In genomic region chr4:102209773-102210172, GRCm38 (mm10) we compare ENCODE assay signal across 30 mouse cellular contexts.
"Had no signal": no experiment of that assay in that cellular context is flagged by ENCODE, and none has a peak within 500 bp of the region (broad histone marks: within the 10 kb centered on the region; RNA-seq: fewer than 3 reads in every experiment).

No protein-coding gene starts in this region.

- H3K9me3 ChIP-seq: limb, embryonic 10.5 days; limb, embryonic 12.5 days; limb, embryonic 13.5 days; limb, embryonic 15.5 days; liver, embryonic 12.5 days; liver, embryonic 13.5 days; liver, embryonic 15.5 days; lung, embryonic 15.5 days; megakaryocyte, embryonic 14.5 days; midbrain, embryonic 10.5 days; midbrain, embryonic 12.5 days; midbrain, embryonic 13.5 days; midbrain, embryonic 15.5 days; neural tube, embryonic 12.5 days had no signal

- H3K27ac ChIP-seq: limb, embryonic 10.5 days; limb, embryonic 12.5 days; limb, embryonic 13.5 days; limb, embryonic 15.5 days; liver, embryonic 12.5 days; liver, embryonic 13.5 days; liver, embryonic 14.5 days; liver, embryonic 15.5 days; lung, embryonic 15.5 days; macrophage; midbrain, embryonic 10.5 days; midbrain, embryonic 12.5 days; midbrain, embryonic 13.5 days; midbrain, embryonic 15.5 days; neural tube, embryonic 12.5 days had no signal

- H3K4me2 ChIP-seq: limb, embryonic 12.5 days; limb, embryonic 13.5 days; limb, embryonic 15.5 days; liver, embryonic 11.5 days; liver, embryonic 12.5 days; liver, embryonic 13.5 days; liver, embryonic 15.5 days; lung, embryonic 14.5 days; lung, embryonic 15.5 days; midbrain, embryonic 11.5 days; midbrain, embryonic 12.5 days; midbrain, embryonic 13.5 days; midbrain, embryonic 15.5 days; neural tube, embryonic 12.5 days had no signal

- DNase-seq: left cerebral cortex, postnatal 4 days; liver; liver, embryonic 13.5 days; liver, postnatal 0 days; lung, adult 18-20 months; lung, adult 2 months; lung, embryonic 14.5 days; lung, postnatal 10 days; lung, postnatal 14 days; lung, postnatal 36 days; lung, postnatal 4 days; midbrain, embryonic 14.5 days had no signal

- H3K4me3 ChIP-seq: limb, embryonic 10.5 days; limb, embryonic 12.5 days; limb, embryonic 13.5 days; limb, embryonic 15.5 days; liver, embryonic 12.5 days; liver, embryonic 13.5 days; liver, embryonic 15.5 days; lung, embryonic 15.5 days; megakaryocyte, embryonic 14.5 days; midbrain, embryonic 10.5 days; midbrain, embryonic 12.5 days; midbrain, embryonic 13.5 days; midbrain, embryonic 15.5 days; myocyte; neural tube, embryonic 12.5 days had no signal

- H3K9ac ChIP-seq: limb, embryonic 12.5 days; limb, embryonic 13.5 days; limb, embryonic 15.5 days; liver, embryonic 12.5 days; liver, embryonic 13.5 days; liver, embryonic 14.5 days; liver, embryonic 15.5 days; liver, postnatal 0 days; lung, embryonic 14.5 days; lung, embryonic 15.5 days; midbrain, embryonic 12.5 days; midbrain, embryonic 13.5 days; midbrain, embryonic 15.5 days; neural tube, embryonic 12.5 days had no signal

- H3K36me3 ChIP-seq: limb, embryonic 10.5 days; limb, embryonic 12.5 days; limb, embryonic 13.5 days; limb, embryonic 15.5 days; liver, embryonic 12.5 days; liver, embryonic 13.5 days; liver, embryonic 15.5 days; lung, embryonic 15.5 days; midbrain, embryonic 10.5 days; midbrain, embryonic 12.5 days; midbrain, embryonic 13.5 days; midbrain, embryonic 15.5 days; neural tube, embryonic 12.5 days had no signal

- H3K4me1 ChIP-seq: limb, embryonic 10.5 days; limb, embryonic 12.5 days; limb, embryonic 13.5 days; limb, embryonic 15.5 days; liver, embryonic 12.5 days; liver, embryonic 13.5 days; liver, embryonic 15.5 days; lung, embryonic 15.5 days; megakaryocyte, embryonic 14.5 days; midbrain, embryonic 10.5 days; midbrain, embryonic 12.5 days; midbrain, embryonic 13.5 days; midbrain, embryonic 15.5 days; neural tube, embryonic 12.5 days had no signal

- H3K27me3 ChIP-seq: limb, embryonic 12.5 days; limb, embryonic 13.5 days; limb, embryonic 15.5 days; liver, embryonic 12.5 days; liver, embryonic 13.5 days; liver, embryonic 15.5 days; lung, embryonic 15.5 days; megakaryocyte, embryonic 14.5 days; midbrain, embryonic 12.5 days; midbrain, embryonic 13.5 days; midbrain, embryonic 15.5 days; neural tube, embryonic 12.5 days had no signal
